Mouse (Mus musculus) liver, adult 2 months (tissue): ENCODE measurements around the gene Znrd1as. TPM values are rescaled to one million over a fixed set of nuclear protein-coding genes. Genes with fewer than 3 reads are reported as not detected.

Experiments used
- DNase-seq: peaks from one replicate; pipeline ENCODE4 v3.0.0-alpha.2; 2011; ENCODE audit warnings: low read depth, low spot score; ENCODE audit errors: extremely low read depth
- H3K27ac ChIP-seq: fragments of 200-500 bp; replicated peaks from 2 replicates; pipeline ENCODE4 v1.5.1; 2012; ENCODE audit warnings: low read depth, mild to moderate bottlenecking, control low read depth, inconsistent platforms, low read length; ENCODE audit not compliant: insufficient read depth
- H3K27me3 ChIP-seq: fragments of 200-500 bp; 2 replicates; pipeline ENCODE4 v1.6.1; 2012; ENCODE audit warnings: mild to moderate bottlenecking, moderate library complexity, low read length, inconsistent platforms; ENCODE audit not compliant: control insufficient read depth, insufficient read depth
- H3K36me3 ChIP-seq: fragments of 200-500 bp; 2 replicates; pipeline ENCODE4 v1.6.1; 2012; ENCODE audit warnings: low read length, inconsistent platforms; ENCODE audit not compliant: control insufficient read depth, insufficient read depth
- H3K4me1 ChIP-seq: fragments of 200-500 bp; 2 replicates; pipeline ENCODE4 v1.6.1; 2011; ENCODE audit warnings: low read length; ENCODE audit not compliant: control insufficient read depth, insufficient read depth
- H3K4me3 ChIP-seq: fragments of 200-500 bp; 2 replicates; pipeline ENCODE4 v1.5.1; 2011; ENCODE audit warnings: low read depth, mild to moderate bottlenecking, control low read depth, low read length, moderate library complexity; ENCODE audit not compliant: insufficient read depth
- H3K79me2 ChIP-seq: fragments of 200-500 bp; 2 replicates; pipeline ENCODE4 v1.6.1; 2012; ENCODE audit warnings: inconsistent platforms, mild to moderate bottlenecking, low read length, moderate library complexity; ENCODE audit not compliant: control insufficient read depth, insufficient read depth
- H3K9ac ChIP-seq: fragments of 200-500 bp; 2 replicates; pipeline ENCODE4 v1.6.1; 2012; ENCODE audit warnings: low read depth, mild to moderate bottlenecking, control low read depth, inconsistent platforms, low read length
- CTCF ChIP-seq: fragments of 200-500 bp; IDR thresholded peaks from 2 replicates; pipeline ENCODE4 v1.5.1; 2011; ENCODE audit warnings: low read depth, low read length, control low read depth
- POLR2A ChIP-seq: fragments of 200-500 bp; IDR thresholded peaks from 2 replicates; pipeline ENCODE4 v1.6.1; 2011; ENCODE audit warnings: low read length, control low read depth; ENCODE audit not compliant: insufficient read depth; ENCODE audit errors: extremely low read depth
- WGBS: fragments of 180-500 bp; shearing (Covaris S2); methylation state at CpG from one replicate; pipeline ENCODE4 v1.1.7; 2018; 5-methylcytosine and 5-hydroxymethylcytosine counted together
- polyA plus RNA-seq: library from polyadenylated mRNA; depleted of rRNA; stranded (reverse); fragments of >200 nt; gene quantifications from 2 replicates; pipeline ENCODE4 v1.2.3, GENCODE M21; 2012
- total RNA-seq: library from RNA; depleted of rRNA; stranded (reverse); fragments of >200 nt; gene quantifications from 2 replicates; pipeline ENCODE4 v1.2.3, GENCODE M21; 2014

The Znrd1as gene
- total and polyA plus RNA-seq, 2 experiments, result 2.5 to 11.9 TPM

DNA sequence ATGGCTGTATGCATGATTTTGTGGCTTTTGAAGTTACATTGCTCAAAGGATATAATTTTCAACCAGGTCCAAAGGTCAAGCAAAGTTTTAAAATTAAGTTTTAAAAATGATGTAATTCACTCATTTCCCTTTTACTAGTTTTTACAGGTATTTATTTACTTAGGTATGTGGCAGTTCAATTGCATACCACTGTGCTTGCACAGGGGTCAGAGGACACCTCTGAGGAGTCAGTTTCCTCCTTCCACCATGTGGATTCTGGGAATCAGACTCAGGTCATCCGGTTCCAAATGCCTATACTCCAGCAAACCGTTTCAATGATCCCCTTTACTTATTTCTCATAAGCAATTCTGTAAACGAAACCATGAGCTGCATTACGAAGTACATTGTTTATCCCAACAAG is 35.7 kb upstream of the Znrd1as start:
- no peaks in the 10 kb centered on the region for H3K27me3 ChIP-seq
- no peak overlapping the region for H3K9ac ChIP-seq
- no peak for TF ChIP-seq POLR2A
- no peak for TF ChIP-seq CTCF
- no peaks in the 10 kb centered on the region for H3K79me2 ChIP-seq
- no peak overlapping the region for H3K4me3 ChIP-seq
- 74% methylated on average over 4 of the region's 4 CpGs for WGBS
- no peaks in the 10 kb centered on the region for H3K4me1 ChIP-seq
- no peak for DNase-seq
- H3K27ac ChIP-seq, result no peak overlapping the region
- no peaks in the 10 kb centered on the region for H3K36me3 ChIP-seq

DNA sequence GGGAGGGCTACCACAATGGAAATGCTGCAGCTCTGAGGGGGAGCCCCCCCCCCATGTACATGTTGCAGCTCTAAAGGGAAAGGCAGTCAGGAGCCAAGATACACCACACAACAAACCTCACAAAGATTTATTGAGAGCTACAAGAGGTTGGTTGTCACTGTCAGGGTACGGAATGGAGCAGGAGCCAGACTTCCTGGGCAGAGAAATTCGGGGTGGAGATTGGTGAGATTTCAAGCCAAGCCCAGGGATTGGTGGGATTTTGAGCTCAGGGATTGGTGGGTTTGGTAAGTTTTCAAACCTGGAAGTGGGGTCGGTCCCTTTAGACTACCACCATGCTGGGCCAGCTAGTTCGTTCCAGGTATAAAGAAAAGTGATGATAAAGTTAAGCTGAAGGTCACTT is 34.9 kb upstream of the Znrd1as start:
- Histone ChIP-seq H3K79me2 (no peaks in the 10 kb centered on the region), H3K4me1 (no peaks in the 10 kb centered on the region), H3K9ac (no peak overlapping the region), H3K27me3 (no peaks in the 10 kb centered on the region), H3K36me3 (no peaks in the 10 kb centered on the region), H3K4me3 (no peak overlapping the region), H3K27ac (no peak overlapping the region)
- 72% methylated on average over 4 of the region's 4 CpGs for WGBS
- DNase-seq, result no peak
- no peak for TF ChIP-seq POLR2A
- no peak for TF ChIP-seq CTCF

DNA sequence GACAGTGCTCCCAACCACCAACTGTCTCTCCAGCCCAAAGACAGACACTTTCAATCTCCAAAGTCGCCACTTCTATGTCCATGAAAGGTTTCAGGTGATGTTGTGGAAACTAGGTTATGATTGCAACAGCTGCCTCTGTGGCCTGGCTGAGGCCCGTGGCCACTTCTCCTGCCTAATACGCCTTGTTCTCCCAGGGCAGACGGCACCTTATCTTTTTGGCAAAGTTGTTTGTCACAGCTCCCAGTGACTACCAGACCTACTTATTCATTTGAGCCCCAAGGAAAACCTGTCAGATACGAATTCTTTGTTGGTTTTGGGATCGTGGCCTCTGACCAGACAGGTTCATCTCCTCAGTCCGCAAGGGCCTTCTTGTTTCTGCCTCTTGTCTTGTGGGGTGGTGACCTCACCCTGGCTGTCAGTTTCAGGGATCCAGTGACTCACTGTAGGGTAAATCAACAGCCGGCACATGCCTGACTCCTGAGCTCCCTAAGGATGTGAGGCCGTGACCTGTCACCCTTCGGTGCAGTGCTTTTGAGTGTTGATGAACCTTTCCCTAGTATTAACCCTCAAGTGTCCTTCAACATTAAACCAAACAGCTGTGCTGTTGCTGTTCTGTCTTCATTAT is 30.8 kb upstream of the Znrd1as start:
- 35% methylated on average over 10 of the region's 10 CpGs for WGBS
- no peak overlapping the region for H3K27ac ChIP-seq
- no peaks in the 10 kb centered on the region for H3K4me1 ChIP-seq
- TF ChIP-seq CTCF (no peak), POLR2A (no peak)
- H3K36me3 ChIP-seq, result no peaks in the 10 kb centered on the region
- H3K4me3 ChIP-seq, result no peak overlapping the region
- H3K9ac ChIP-seq, result no peak overlapping the region
- H3K79me2 ChIP-seq, result no peaks in the 10 kb centered on the region
- DNase-seq, result no peak
- H3K27me3 ChIP-seq, result no peaks in the 10 kb centered on the region

DNA sequence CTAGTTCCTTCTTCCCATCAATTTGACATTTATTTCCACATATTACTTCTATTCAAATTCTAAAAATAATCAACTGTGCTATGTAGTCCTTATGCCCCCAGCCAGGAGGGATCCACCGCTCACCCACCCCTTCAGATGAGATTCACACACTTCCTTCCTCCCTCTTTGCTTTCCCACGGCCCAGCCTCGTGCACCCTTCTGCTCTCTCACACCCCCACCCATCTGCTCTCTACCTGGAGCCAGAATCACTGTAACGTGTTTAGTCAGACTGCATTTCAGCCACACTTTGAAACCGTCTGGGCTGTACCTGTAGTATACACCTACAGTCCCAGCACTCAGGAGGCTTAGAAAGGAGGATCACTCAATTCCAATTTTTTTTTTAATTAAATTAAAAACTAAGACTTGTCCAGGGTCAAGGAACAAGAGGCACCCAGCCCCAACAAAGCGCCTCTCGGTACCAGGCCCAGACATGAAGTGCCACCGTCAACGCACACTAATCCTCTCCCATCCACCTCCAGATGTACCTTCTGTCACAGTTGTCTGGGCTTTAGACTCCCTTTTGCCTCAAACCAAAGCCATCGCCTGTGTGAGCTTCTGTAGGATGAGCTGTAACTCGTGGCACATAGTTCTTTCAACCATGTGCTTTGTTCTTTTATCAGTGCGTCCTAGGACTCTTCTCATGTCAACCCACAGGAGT is 29.0 kb upstream of the Znrd1as start:
- H3K79me2 ChIP-seq, result no peaks in the 10 kb centered on the region
- no peak for TF ChIP-seq CTCF
- TF ChIP-seq POLR2A, result no peak
- no peaks in the 10 kb centered on the region for H3K27me3 ChIP-seq
- H3K27ac ChIP-seq, result no peak overlapping the region
- H3K36me3 ChIP-seq, result no peaks in the 10 kb centered on the region
- no peaks in the 10 kb centered on the region for H3K4me1 ChIP-seq
- H3K4me3 ChIP-seq, result no peak overlapping the region
- no peak overlapping the region for H3K9ac ChIP-seq
- WGBS, result 81% methylated on average over 12 of the region's 12 CpGs
- DNase-seq, result no peak

DNA sequence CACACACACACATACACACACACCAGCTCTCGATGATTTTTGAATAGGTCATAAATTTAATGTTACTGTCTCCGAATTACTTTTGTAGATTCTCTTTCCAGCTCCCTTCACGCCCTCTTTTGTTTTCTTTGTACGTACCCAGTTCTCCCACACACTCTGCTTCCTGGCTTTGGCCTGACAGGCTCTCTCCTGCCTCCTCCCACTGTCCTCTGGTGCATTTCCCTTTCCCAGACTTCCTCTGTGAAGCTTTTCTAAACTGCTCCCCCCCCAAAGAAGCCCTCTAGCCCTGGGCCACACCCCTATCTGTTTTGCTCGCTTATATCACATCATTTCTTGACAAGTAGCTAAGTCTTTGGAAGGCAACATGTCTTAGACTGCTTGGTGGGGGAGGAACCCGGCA is 28.2 kb upstream of the Znrd1as start:
- Histone ChIP-seq H3K79me2 (no peaks in the 10 kb centered on the region), H3K36me3 (no peaks in the 10 kb centered on the region), H3K27ac (no peak overlapping the region), H3K4me1 (no peaks in the 10 kb centered on the region), H3K27me3 (no peaks in the 10 kb centered on the region), H3K9ac (no peak overlapping the region), H3K4me3 (no peak overlapping the region)
- TF ChIP-seq CTCF, result no peak
- TF ChIP-seq POLR2A, result no peak
- no peak for DNase-seq
- WGBS, result 71% methylated on average over 6 of the region's 6 CpGs

DNA sequence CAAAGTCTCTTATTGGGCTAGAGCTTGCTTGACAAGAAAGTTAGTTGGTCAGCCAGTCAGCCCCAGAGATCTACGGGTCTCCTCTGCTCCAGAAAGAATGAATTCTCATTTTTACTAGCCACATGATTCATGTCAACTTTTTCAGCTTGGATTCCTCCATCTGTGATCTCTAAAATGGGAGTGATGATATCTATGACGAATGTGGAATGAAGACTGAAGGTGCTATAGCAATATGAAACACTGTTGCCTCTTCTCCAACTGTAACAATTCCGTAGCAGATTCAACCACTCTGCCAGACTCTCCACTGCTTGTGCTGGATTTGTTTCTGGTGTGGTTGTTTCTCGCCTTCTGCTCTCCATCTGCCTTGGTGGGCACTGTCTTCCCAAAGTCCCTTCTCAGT is 27.3 kb upstream of the Znrd1as start:
- WGBS, result 86% methylated on average over 4 of the region's 4 CpGs
- Histone ChIP-seq H3K9ac (no peak overlapping the region), H3K36me3 (no peaks in the 10 kb centered on the region), H3K27me3 (no peaks in the 10 kb centered on the region), H3K79me2 (no peaks in the 10 kb centered on the region), H3K27ac (no peak overlapping the region), H3K4me1 (no peaks in the 10 kb centered on the region), H3K4me3 (no peak overlapping the region)
- TF ChIP-seq POLR2A (no peak), CTCF (no peak)
- DNase-seq, result no peak
